Mouse (Mus musculus) gastrocnemius, postnatal 14 days (tissue): Measurements from ENCODE around the gene Slc5a10. TPM values are rescaled to one million over a fixed set of nuclear protein-coding genes. Genes with fewer than 3 reads are reported as not detected.
"Not testable (repeated sequence)": the region's sequence is repeated elsewhere in the genome, so short reads cannot be mapped to it uniquely, and the experiment has no call there.

ENCODE experiments used
- DNase-seq: peaks from one replicate; pipeline ENCODE4 v3.0.0; 2021; ENCODE audit warnings: mixed read lengths
- intact Hi-C: fragments of 180-260 bp; cut with DNase I; formaldehyde crosslinking; loops from one replicate; pipeline ENCODE4 v1.15.1; 2025; ENCODE audit warnings: low total_unique reads
- total RNA-seq, 2 experiments: library from RNA; stranded (reverse); gene quantifications; 2 replicates each; pipeline ENCODE4 v1.2.3; 2021

The Slc5a10 gene
- total RNA-seq, 2 experiments from 2014 or later = not detected

DNA sequence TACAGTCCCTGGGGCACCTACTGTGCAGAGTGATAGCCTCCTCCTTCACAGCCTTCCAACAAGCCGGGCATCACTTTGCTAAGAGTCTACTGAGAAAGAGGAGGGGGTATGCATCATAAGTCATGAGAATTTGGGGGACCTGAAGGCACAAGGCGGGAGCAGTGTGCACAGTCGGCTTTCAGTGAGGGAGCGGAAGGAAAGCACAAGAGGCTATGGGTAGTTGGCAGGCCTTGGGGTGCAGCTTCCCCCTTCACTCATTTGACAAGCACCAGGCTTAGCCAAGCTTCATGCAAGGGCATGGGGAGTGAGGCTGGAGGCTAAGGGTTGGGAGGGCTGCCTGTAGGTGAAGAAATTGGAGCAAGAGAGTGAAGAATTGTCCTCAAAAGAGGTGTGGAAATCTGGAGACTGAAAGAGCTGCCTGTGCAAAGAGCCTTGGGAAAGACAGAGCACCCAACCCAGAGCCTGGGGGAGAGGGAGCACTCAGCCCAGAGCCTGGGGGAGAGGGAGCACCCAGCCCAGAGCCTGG, 65.8 kb downstream of the Slc5a10 start:
- no peak for DNase-seq
- intact Hi-C loops = no loop called here

- DNase-seq = no peak
- intact Hi-C loops = no loop called here
These were observed 67.1 kb downstream of the Slc5a10 start for GRCm38 (mm10) chr11:61653568-61653967.

GRCm38 (mm10) chr11:61652686-61653447, 67.8 kb downstream of the Slc5a10 start, which contains the start of gene Grap:
TSS of gene Grap (plus strand) at chr11:61653265.
- intact Hi-C loops = no loop called here
- DNase-seq = no peak

DNA sequence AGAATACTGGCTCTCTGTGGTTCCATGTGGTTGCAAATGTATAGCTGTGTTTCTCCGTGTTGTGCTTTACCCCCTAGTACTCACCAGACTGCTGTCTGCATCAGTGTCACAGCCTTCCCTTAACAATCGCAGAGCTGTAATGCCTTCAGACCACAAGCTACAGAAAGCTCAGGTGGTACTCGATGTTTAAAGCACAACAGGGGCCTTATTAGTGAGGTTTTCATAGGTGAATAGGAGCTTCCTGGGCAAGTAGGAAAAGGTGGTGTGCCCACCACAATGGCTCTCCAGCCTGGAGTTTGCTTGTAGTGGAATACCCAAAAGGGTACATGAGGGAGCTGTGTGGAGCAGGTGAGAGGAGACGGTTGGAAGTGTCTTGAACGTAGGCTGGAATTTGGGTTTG, 68.4 kb downstream of the Slc5a10 start:
- intact Hi-C loops = no loop called here
- no peak for DNase-seq

DNA sequence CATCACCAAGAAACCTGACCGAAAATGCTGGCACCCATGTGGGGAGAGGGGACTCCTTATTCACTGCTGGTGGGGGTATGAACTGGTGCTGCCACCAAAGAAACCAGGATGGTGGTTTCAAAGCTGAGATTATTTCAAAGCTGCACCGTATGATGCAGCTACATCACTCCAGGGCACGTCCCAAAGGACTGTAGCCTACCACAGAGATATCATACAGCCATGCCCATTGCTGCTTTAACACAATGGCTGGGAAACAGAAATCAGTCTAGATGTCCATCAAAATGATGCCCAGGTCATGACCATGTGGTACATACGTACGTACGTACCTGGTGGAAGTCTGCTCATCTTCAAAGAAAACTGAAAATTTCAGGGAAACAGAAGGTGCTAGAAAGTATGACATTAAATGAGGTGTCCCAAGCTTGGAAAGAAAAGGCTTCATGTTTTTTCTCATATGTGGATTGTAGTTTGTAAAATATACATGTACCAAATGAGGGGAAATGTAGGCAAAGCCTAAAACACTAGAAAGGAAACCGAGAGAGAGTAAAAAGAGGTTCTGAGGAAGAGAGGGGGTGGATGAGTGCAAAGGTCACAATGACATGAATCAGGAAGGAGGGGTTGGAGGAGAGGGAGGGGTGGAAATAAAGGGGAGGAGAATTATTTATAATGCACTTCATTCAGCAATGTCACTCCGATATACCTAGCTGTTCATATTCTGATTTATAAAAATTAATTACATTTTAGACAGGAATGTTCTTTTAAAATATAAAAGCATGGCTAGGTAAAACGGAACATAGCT, 70.0 kb downstream of the Slc5a10 start:
- no peak for DNase-seq
- intact Hi-C loops = no loop called here

DNA sequence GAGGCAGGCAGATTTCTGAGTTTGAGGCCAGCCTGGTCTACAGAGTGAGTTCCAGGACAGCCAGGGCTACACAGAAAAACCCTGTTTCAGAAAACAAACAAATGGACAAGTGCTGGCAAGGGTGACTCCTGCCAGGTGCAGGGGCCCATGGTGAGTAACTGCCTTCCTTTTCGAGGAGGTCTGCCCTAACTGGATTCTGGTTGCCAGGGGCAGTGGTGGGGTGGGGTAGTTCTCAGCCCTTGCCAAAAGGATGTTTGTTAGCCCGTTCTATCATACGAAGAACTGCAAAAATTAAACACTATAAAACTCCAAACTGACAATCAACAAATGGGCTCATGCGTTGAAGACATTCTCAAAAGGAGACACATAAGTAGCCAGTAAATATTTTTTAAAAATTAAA, 71.0 kb downstream of the Slc5a10 start:
- intact Hi-C loops = no loop called here
- no peak for DNase-seq

DNA sequence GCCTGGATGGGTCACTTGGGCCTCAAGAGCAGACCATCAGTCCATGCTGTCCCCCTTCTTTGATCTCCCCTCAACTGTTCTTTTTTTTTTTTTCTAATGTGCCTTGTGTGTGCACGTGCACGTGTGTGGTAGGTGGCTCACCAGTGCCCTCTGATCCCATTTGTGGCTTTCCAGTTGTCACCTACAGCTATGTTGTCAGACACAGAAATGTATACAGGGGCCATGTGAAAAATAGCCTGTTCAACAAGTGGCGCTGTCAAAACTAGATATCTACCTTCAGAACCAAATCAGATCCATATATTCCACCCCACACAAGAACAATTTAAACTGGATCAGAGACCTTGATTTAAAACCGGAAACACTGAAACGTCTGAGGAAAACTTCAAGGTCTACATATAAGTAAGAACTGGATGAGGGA, 71.5 kb downstream of the Slc5a10 start:
- no peak for DNase-seq
- intact Hi-C loops = no loop called here

DNA sequence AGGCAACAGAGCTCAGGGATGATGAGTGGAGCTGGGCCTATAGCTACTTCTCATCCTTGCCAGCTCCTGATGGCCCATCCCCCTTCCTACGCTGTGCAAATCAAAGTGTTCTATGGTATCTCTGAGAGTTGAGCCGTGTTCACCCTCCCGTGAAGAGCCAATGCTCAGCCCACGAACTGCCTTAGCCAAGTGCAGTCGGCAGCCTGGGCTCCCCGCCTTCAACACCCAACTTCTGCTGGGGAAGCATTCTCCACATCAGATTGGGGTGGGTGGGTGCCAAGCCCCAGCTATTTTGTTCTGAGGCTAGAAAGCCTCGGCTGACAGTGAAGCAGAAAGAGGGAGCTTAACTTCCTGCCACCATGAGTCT, 71.9 kb downstream of the Slc5a10 start:
- intact Hi-C loops = no loop called here

DNA sequence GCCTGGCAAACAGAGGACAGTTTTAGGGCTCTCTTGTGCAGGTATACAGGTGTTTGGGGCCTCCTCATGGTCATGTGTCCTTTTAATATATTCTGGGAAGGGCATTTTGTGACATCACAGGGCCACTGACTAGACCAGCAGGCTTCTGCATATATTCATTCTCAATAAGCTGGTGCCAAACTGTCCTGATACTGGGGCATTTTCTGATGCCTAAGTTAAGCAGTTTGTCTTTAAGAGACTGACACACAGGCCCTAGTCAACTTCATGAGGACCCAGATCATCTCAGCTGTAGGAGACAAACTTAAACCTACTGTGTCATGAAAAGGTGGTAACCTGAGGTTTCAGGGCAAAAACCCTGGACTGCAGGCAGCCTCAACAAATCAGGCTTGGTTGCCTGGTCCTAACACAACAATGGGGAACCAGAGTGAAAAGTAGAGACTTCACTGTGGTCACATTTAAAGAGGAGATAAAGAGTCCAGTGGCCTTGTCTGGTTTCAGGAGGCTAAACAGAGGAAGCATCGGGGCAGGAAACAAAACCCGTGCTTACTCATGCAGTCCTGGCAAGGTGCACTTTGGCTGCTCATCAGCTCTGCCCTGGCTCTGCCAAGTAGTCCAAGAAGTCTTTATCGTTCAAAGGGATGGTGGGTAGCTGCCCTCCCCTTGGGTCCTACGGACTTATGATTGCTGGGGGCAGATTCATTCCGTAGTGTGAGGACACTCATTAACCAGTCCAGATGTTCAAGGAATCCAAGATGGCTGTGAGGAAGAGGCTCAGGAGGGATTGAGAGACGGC, 72.5 kb downstream of the Slc5a10 start:
- no peak for DNase-seq
- intact Hi-C loops = no loop called here

More for the DNA sequence above, 71.9 kb downstream of the Slc5a10 start:
- no peak for DNase-seq

DNA sequence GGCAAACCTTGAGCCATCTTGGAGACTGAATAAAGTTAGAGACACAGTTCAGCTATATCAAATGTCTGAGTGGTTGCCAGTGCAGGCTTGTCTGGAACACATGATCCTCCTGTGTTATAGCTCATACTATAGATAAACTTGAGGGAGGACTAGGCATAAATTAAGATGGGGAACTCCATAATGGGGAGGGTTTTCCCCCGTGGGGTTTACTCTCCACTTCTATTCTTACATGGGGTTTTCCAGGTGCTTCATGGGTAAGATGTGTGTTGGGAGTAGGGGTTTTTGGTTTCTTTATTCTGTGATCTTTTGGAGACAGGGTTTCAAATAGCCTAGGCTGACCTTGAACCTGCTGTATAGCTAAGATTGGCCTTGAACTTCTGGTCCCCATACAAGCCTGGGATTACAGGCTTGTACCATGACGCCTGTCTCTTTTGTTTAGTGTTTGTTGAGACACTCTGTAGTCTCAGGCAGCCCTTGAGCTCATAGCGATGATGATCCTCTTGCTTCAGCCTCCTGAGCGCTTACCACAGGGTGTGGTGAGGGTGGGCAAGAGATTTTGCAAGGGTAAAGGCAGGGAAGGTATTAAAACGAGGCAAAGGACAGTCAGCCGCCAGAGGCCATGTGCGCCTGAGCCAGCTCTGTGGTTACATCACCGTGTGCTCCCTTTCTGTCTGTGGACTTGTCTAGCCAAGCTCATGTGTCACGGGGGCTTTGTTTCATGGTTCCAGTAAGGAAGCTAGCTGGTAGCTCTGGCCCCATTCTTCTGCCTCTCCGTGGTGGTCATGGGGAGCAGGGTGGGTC, 73.3 kb downstream of the Slc5a10 start:
- DNase-seq = no peak
- intact Hi-C loops = no loop called here

GRCm38 (mm10) chr11:61646499-61647039, 74.1 kb downstream of the Slc5a10 start:
- intact Hi-C loops = no loop called here
- DNase-seq = no peak

GRCm38 (mm10) chr11:61645357-61645857, 75.2 kb downstream of the Slc5a10 start:
- no peak for DNase-seq

GRCm38 (mm10) chr11:61644576-61645326, 75.9 kb downstream of the Slc5a10 start:
- peak; percentile 47 for DNase-seq
- intact Hi-C loops = no loop called here

More at GRCm38 (mm10) chr11:61645357-61645857, 75.2 kb downstream of the Slc5a10 start:
- intact Hi-C loops = no loop called here

GRCm38 (mm10) chr11:61643184-61643961, 77.3 kb downstream of the Slc5a10 start:
- DNase-seq = no peak
- intact Hi-C loops = no loop called here

- intact Hi-C loops = no loop called here
These were observed 78.5 kb downstream of the Slc5a10 start for GRCm38 (mm10) chr11:61642106-61642505.

GRCm38 (mm10) chr11:61640585-61640984, 80.0 kb downstream of the Slc5a10 start:
- intact Hi-C loops, DNase-seq: not testable (repeated sequence)

More at GRCm38 (mm10) chr11:61642106-61642505, 78.5 kb downstream of the Slc5a10 start:
- no peak for DNase-seq

DNA sequence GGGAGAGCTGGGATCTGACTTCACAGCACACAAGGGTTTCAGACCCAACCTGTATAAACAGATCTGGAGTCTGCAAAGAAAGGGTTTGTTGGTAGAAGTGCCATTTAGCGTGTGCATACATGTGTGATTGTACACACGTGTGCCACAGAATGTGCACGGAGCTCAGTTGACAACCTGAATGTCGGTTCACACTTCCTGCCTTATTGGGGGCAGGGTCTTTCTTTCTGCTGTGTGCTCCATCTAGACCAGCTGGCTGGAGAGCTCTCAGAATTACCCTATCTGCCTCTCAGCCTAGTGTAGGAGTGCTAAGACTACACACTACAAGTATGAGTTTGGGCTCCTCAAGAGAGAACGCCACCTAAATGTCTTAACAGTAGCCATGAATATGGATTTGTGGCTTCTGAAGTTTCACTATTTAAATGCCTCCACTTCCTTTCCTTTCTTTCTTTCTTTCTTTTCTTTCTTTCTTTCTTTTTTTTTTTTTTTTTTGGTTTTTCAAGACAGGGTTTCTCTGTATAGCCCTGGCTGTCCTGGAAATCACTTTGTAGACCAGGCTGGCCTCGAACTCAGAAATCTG, 80.9 kb downstream of the Slc5a10 start:
- intact Hi-C loops = loop anchor here (10.0 kb wide), 1 partner anchor 1775 kb away; no protein-coding TSS in a partner anchor
- no peak for DNase-seq
